Mouse (Mus musculus) left cerebral cortex, adult 18-20 months (tissue): ENCODE measurements around the gene Mical3. TPM values are rescaled to one million over a fixed set of nuclear protein-coding genes. Genes with fewer than 3 reads are reported as not detected.

Experiments used
- DNase-seq, 2 experiments: peaks; one replicate each; pipeline ENCODE4 v3.0.0; 2021 to 2022; ENCODE audit warnings: low spot score in 2 of 2, mixed read lengths in 1 of 2
- total RNA-seq, 2 experiments: library from RNA; stranded (reverse); gene quantifications; 2 replicates each; pipeline ENCODE4 v1.2.3; 2021

The Mical3 gene
- total RNA-seq, 2 experiments from 2014 or later: 108 to 119 TPM

DNA sequence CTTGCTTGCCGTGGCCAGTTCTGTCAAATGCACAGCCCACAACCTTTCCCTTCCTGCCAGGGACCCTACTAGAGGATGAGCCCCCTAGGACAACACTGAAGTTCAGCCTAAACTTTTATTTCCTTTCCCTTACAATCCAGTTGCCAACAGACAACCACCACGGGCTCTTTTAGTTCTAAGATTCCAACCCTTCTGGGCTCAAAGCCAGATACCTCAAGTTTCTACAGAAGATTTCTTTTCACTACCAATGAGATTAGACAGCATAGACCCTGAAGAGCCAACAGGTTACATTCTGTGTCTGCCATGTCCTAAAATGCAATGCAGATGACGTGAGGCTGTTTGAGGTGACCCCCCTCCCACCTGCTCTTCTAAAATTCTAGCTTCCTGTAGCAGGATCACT, 75.3 kb downstream of the Mical3 start:
- no peak for DNase-seq

DNA sequence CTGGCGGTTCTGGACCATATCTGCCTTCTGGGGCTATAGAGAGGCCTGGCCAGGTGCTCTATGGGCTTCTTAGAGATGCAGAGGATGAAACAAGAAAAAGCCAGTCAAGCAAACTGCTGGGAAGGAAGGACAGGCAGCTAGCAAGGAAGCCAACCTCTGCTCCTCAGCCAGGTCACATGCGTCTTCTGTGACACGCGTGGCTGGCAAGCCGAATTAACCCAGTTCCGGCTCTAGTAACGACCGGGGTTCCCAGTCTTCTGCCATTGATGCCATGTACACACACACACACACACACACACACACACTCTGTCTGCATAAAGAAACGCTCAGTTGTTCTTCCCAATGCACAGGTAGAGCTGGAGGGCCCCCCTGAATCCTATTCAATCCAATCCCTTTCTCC, 75.9 kb downstream of the Mical3 start:
- DNase-seq: no peak

- DNase-seq: no peak
Measured at GRCm38 (mm10) chr6:121054340-121054739, 76.5 kb downstream of the Mical3 start.

GRCm38 (mm10) chr6:121053585-121054112, 77.2 kb downstream of the Mical3 start:
- DNase-seq: no peak

GRCm38 (mm10) chr6:121051972-121052629, 78.7 kb downstream of the Mical3 start:
- DNase-seq: no peak

DNA sequence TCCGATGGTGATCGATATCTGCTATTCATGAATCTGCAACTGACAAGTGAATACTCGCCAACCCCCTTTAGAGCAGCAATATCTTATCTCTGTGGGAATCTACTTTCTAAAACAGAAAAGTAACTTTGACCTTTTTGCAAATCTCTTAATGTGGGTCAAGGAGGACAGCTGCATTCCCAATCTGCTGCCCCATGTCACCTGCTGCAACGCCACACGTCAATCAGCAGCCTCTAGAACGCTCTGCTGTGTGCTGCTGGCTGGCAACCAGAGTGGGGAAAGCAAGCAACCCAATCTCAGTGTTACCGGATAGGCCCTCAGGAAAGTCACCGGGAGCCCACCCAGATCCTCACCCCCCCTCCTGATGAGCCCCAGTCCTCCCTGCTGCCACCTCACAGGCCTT, 79.4 kb downstream of the Mical3 start:
- DNase-seq: no peak

DNA sequence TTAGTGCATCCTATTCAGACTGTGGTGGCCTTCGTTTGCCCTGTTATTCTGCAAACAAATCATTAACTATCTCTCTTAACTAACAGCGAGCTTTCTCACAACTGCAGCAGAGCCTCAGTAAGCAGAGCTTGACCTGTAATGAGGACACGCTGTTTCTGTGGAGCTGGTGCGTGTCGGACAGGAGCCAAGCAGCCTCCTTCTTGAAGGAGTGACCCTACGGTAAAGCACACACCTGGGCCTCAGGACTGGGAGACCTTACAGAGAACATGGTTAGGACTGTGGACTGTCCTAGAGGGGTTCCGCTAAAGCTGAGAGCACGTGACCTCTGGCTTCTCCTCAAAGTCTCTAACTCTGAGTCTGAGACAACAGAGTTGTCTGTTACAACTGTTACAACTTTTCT, 82.1 kb downstream of the Mical3 start:
- no peak for DNase-seq

GRCm38 (mm10) chr6:121045345-121046080, 85.3 kb downstream of the Mical3 start:
- DNase-seq: peak; percentile 46 to 57

GRCm38 (mm10) chr6:121043434-121044189, 87.2 kb downstream of the Mical3 start:
- DNase-seq: no peak

GRCm38 (mm10) chr6:121039719-121040118, 91.1 kb downstream of the Mical3 start:
- DNase-seq: no peak

- DNase-seq: peak; percentile 66 to 79
Measured at GRCm38 (mm10) chr6:121039286-121039685, 91.5 kb downstream of the Mical3 start.

- DNase-seq: no peak
Measured at GRCm38 (mm10) chr6:121037086-121037485, 93.7 kb downstream of the Mical3 start.

DNA sequence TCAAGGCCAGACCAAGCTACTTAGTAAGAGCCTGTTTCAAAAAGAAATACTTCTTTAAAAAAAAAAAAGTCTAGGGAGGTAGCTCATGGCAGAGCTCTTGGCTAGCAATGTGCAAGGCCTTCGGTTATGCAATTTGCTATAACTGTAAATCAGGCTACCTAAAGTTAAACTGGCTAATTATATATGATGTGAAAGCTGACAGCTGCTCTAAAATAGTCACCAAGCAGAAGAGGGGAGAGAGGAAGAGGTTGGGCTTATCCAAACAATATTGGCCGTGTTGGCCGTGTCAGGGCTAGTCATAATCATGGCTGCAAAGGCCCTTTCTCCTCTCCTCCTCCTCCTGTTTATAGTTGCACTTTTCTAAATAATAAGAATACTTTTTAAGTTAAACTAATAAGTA, 94.9 kb downstream of the Mical3 start:
- DNase-seq: no peak

- no peak for DNase-seq
Measured at GRCm38 (mm10) chr6:121035268-121035667, 95.5 kb downstream of the Mical3 start.

GRCm38 (mm10) chr6:121033250-121033649, 97.5 kb downstream of the Mical3 start:
- DNase-seq: no peak

GRCm38 (mm10) chr6:121031370-121031769, 99.4 kb downstream of the Mical3 start:
- no peak for DNase-seq

- peak; percentile 73 to 80 for DNase-seq
Measured at GRCm38 (mm10) chr6:121029897-121030589, 100.8 kb downstream of the Mical3 start.

GRCm38 (mm10) chr6:121028514-121028913, 102.3 kb downstream of the Mical3 start:
- no peak for DNase-seq

GRCm38 (mm10) chr6:121027314-121027713, 103.5 kb downstream of the Mical3 start:
- peak; percentile 61 to 66 for DNase-seq

DNA sequence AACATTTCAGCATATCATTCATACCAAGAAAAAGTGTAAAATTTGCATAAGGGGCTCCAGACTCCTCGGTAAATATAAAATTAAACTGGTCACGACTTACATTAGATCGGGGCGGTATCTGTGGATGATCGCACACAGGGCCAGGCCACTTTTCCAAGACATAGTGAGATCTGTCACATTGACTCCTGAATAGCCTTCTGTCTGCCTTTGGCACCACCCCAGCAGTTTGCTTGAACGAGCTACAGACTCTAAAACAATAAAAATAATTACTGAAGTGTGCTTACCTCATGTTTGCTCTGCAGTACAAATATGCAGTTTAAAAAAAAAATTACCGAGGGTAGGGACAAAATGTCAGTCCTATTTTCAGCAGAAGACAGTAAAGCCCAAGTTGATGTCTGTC, 103.9 kb downstream of the Mical3 start:
- no peak for DNase-seq

GRCm38 (mm10) chr6:121026019-121026584, 104.7 kb downstream of the Mical3 start:
- no peak for DNase-seq
